Mouse (Mus musculus) forebrain, embryonic 15.5 days (tissue): Measurements from ENCODE around the gene Galnt16. TPM values are rescaled to one million over a fixed set of nuclear protein-coding genes. Genes with fewer than 3 reads are reported as not detected.

Source experiments
- ATAC-seq: fragments of 200-750 bp; cut with Nextera tagmentation; replicated peaks from 2 replicates; pipeline ENCODE4 v1.8.0; 2017; ENCODE audit warnings: mild to moderate bottlenecking, moderate TSS enrichment, moderate library complexity
- H3K27ac ChIP-seq: fragments of 300-500 bp; sonication (generic); replicated peaks from 2 replicates; pipeline ENCODE4 v1.5.1; 2015; ENCODE audit warnings: mild to moderate bottlenecking, inconsistent platforms
- H3K27me3 ChIP-seq: fragments of 300-500 bp; sonication (generic); 2 replicates; pipeline ENCODE4 v1.6.1; 2015; ENCODE audit warnings: inconsistent platforms
- H3K36me3 ChIP-seq: fragments of 300-500 bp; sonication (generic); 2 replicates; pipeline ENCODE4 v1.6.1; 2015; ENCODE audit warnings: mild to moderate bottlenecking, inconsistent platforms
- H3K4me1 ChIP-seq: fragments of 300-500 bp; sonication (generic); 2 replicates; pipeline ENCODE4 v1.6.1; 2015; ENCODE audit warnings: inconsistent platforms
- H3K4me2 ChIP-seq: fragments of 300-500 bp; sonication (generic); replicated peaks from 2 replicates; pipeline ENCODE4 v1.6.1; 2015; ENCODE audit warnings: mild to moderate bottlenecking, inconsistent platforms
- H3K4me3 ChIP-seq: fragments of 300-500 bp; sonication (generic); 2 replicates; pipeline ENCODE4 v1.5.1; 2015; ENCODE audit warnings: mild to moderate bottlenecking, inconsistent platforms
- H3K9ac ChIP-seq: fragments of 300-500 bp; sonication (generic); replicated peaks from 2 replicates; pipeline ENCODE4 v1.6.1; 2015; ENCODE audit warnings: mild to moderate bottlenecking, inconsistent platforms
- H3K9me3 ChIP-seq: fragments of 300-500 bp; sonication (generic); 2 replicates; pipeline ENCODE4 v1.6.1; 2016; ENCODE audit warnings: inconsistent platforms
- WGBS: fragments of 180-500 bp; shearing (Covaris S2); methylation state at CpG from one replicate; pipeline ENCODE4 v1.1.7; 2015; ENCODE audit warnings: mixed read lengths; 5-methylcytosine and 5-hydroxymethylcytosine counted together
- polyA plus RNA-seq: library from polyadenylated mRNA; unstranded; fragments of >200 nt; fragmentation: Nextera tagmentation; extraction: Ambion mirVana; gene quantifications from 2 replicates; pipeline ENCODE4 v1.2.1, GENCODE M21; 2015

Galnt16 gene
- polyA plus RNA-seq, 1 experiment from 2014 or later: 23.7 TPM

GRCm38 (mm10) chr12:80518757-80519620, 912 bp downstream of the Galnt16 start:
- H3K4me2 ChIP-seq: peak overlapping the region; percentile 95
- peak overlapping the region; percentile 87 for H3K27ac ChIP-seq
- H3K9ac ChIP-seq: peak overlapping the region; percentile 68
- no peaks in the 10 kb centered on the region for H3K27me3 ChIP-seq
- peaks cover 29% of the 10 kb centered on the region for H3K4me1 ChIP-seq
- no peaks in the 10 kb centered on the region for H3K9me3 ChIP-seq
- ATAC-seq: peak; percentile 77
- peak overlapping the region; percentile 88 for H3K4me3 ChIP-seq
- no peaks in the 10 kb centered on the region for H3K36me3 ChIP-seq
- under 1% methylated on average over 89 of the region's 90 CpGs for WGBS

GRCm38 (mm10) chr12:80519621-80520332, 1.7 kb downstream of the Galnt16 start:
- WGBS: 2% methylated on average over 36 of the region's 43 CpGs
- ATAC-seq: peak; percentile 30
- Histone ChIP-seq H3K27ac (peak overlapping the region; percentile 87), H3K9me3 (no peaks in the 10 kb centered on the region), H3K4me2 (peak overlapping the region; percentile 95), H3K27me3 (no peaks in the 10 kb centered on the region), H3K9ac (peak overlapping the region; percentile 68), H3K4me3 (peak overlapping the region; percentile 88), H3K36me3 (no peaks in the 10 kb centered on the region), H3K4me1 (peaks cover 29% of the 10 kb centered on the region)

DNA sequence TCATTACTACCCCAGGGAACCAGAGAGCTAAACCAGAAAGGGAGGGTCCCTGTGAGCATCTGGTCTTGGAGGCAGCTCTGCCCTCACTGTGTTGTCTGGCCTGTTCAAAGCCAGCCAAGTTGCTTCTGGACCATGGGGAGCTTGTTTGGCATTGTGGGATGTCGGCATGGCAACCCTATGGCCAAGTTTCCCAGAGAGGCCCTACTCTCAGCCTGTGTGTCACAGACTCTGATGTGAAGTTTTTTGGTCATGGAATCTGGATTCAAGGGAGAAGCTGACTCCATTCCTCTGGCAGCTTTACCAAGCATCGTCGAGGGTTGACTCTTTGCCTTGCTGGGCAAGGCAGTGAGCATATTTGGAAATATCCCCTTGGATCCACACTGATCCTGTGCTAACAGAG, 3.9 kb downstream of the Galnt16 start:
- peak overlapping the region; percentile 0; the same call in 1 of the 2 replicates for H3K27ac ChIP-seq
- ATAC-seq: no peak

DNA sequence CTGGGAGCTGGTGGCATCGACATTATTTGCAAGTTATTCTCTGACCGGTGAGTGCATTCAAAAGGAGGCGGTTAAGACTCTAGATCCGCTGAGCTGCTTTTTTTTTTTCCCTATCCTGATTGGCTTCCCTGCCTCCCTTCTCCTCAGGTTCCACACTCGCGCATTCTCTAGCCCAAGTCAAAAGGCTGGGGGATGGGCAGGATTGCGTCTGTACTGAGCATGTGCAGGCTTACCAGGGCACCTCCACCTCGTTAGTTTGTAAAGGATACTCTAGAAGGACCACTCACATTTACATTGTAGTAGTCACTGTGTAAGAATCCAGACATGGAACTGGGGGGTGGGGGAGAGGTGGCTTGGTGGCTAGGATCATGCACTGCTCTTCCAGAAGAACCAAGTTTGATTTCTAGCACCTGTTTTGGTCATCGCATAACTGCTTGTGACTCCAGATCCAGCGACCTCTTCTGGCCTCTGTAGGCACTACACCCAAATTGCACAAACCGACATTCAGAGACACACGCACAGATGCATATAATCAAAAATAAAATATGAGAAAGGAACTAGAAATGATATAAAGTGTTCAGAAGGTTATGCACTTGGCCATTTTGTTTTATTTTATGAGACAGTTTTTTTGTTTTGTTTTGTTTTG, 6.3 kb downstream of the Galnt16 start:
- 30% methylated on average over 12 of the region's 12 CpGs for WGBS
- Histone ChIP-seq H3K4me3 (no peak overlapping the region), H3K4me2 (no peak overlapping the region), H3K4me1 (peaks cover 54% of the 10 kb centered on the region), H3K27ac (no peak overlapping the region), H3K9me3 (no peaks in the 10 kb centered on the region), H3K27me3 (no peaks in the 10 kb centered on the region), H3K36me3 (no peaks in the 10 kb centered on the region), H3K9ac (no peak overlapping the region)
- ATAC-seq: no peak

More for the DNA sequence above, 3.9 kb downstream of the Galnt16 start:
- H3K4me3 ChIP-seq: no peak overlapping the region
- no peak overlapping the region for H3K9ac ChIP-seq
- H3K9me3 ChIP-seq: no peaks in the 10 kb centered on the region
- H3K4me2 ChIP-seq: no peak overlapping the region
- H3K36me3 ChIP-seq: no peaks in the 10 kb centered on the region
- H3K4me1 ChIP-seq: peaks cover 47% of the 10 kb centered on the region
- 44% methylated on average over 3 of the region's 3 CpGs for WGBS
- no peaks in the 10 kb centered on the region for H3K27me3 ChIP-seq

DNA sequence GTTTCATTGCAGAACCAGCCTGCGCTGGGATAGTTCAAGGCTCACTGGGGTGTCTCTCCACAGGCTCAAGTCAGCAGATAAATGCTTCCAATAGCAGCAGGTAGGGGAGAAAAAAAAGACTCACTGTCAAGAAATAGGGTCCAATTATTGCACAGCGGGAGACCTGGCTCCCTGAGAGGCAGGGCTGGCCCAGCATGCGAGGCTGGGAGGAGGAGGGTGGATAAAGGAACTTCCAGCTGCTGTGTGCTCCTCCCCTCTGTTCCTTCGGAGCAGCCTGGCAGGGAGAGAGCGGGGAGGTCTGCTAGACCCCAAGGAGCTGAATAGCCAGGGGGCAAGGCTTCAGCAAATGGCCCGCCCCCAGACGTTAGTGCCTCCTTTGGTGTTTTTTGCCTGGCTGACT, 7.4 kb downstream of the Galnt16 start:
- Histone ChIP-seq H3K9ac (no peak overlapping the region), H3K27me3 (no peaks in the 10 kb centered on the region), H3K4me3 (no peak overlapping the region), H3K36me3 (no peaks in the 10 kb centered on the region), H3K27ac (peak overlapping the region; percentile 6; the same call in 1 of the 2 replicates), H3K4me2 (no peak overlapping the region), H3K9me3 (no peaks in the 10 kb centered on the region), H3K4me1 (peaks cover 49% of the 10 kb centered on the region)
- ATAC-seq: peak; percentile 44; the same call in 1 of the 2 replicates
- 2% methylated on average over 7 of the region's 7 CpGs for WGBS

DNA sequence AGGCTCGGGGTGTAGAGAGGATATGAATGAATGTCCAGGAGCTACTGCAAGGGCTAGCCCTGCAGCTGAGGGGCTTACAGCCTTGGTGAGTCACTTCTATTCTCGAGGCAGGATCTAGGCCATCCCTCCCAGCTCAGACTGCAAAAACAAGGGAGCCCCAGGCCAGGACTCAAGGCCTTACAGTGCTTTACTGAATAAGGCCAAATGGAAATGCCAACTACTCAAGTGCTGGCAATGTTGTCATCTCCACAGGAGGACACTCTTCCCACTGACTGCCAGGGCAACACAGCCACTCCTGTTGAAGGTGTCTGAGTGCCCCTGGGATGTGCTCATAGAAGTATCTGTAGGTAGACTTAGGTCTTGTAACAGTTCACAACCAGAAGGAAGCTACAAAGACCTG, 8.4 kb downstream of the Galnt16 start:
- H3K4me1 ChIP-seq: peaks cover 42% of the 10 kb centered on the region
- H3K27me3 ChIP-seq: no peaks in the 10 kb centered on the region
- no peak overlapping the region for H3K4me3 ChIP-seq
- no peak overlapping the region for H3K4me2 ChIP-seq
- no peak overlapping the region for H3K9ac ChIP-seq
- ATAC-seq: no peak
- H3K27ac ChIP-seq: no peak overlapping the region
- H3K36me3 ChIP-seq: no peaks in the 10 kb centered on the region
- 55% methylated on average over 2 of the region's 2 CpGs for WGBS
- no peaks in the 10 kb centered on the region for H3K9me3 ChIP-seq

DNA sequence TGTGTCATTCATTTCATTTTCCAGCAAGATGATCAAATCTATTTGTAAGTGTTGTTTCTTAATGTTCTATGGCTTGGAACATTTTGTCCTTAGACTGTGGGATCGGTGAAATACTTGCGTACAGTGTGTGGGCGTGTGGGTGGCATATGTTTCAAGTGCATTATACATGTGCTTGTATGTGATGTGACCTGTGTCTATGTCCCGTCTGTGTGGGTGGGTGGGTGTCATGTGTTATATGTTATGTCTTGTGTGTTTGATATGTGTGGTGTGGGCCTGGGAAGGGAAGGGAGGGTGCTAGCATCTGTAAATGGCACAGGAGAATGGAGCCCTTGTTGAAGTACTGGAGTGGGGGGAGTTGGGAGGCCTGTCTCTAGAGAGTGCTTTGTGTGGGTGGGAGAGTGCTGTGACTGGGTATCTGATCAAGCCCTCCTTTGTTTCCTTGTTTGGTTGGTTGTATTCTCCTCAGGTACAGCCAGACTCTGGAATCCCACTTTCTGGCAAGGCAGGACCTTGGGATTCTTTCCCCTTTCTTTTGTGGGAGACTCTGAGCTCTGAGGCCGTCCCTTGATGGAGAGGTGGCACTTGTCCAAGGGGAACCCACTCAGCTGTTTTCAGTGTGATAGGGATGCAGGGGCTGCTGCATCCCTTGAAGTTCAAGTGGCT, 9.8 kb downstream of the Galnt16 start:
- Histone ChIP-seq H3K27me3 (no peaks in the 10 kb centered on the region), H3K27ac (peak overlapping the region; percentile 63), H3K9me3 (no peaks in the 10 kb centered on the region), H3K36me3 (no peaks in the 10 kb centered on the region), H3K4me1 (peaks cover 36% of the 10 kb centered on the region), H3K4me3 (no peak overlapping the region), H3K9ac (no peak overlapping the region), H3K4me2 (no peak overlapping the region)
- ATAC-seq: peak; percentile 33
- WGBS: 55% methylated on average over 5 of the region's 5 CpGs

DNA sequence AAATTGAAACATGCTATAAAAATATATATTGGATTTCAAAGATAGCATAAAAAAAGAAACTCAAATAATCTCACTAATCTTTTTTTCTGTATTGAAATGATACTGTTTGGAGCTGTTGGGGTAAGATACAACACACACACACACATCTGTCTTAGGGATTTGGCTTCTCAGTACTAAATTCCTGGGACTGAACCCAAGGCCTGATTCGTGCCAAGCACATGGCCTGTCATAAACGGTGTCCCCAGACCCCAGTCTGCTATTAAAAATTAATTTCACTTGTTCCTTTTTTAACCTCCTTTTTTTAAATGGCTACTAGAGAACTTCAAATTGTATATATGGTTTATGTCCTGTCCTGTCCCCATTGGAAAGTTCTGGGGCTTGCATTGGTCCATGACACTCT, 12.0 kb downstream of the Galnt16 start:
- no peak overlapping the region for H3K27ac ChIP-seq
- H3K4me1 ChIP-seq: peaks cover 36% of the 10 kb centered on the region
- no peaks in the 10 kb centered on the region for H3K36me3 ChIP-seq
- no peaks in the 10 kb centered on the region for H3K27me3 ChIP-seq
- H3K9me3 ChIP-seq: no peaks in the 10 kb centered on the region
- no peak overlapping the region for H3K4me2 ChIP-seq
- ATAC-seq: no peak
- WGBS: 74% methylated on average over 2 of the region's 2 CpGs
- H3K9ac ChIP-seq: no peak overlapping the region
- no peak overlapping the region for H3K4me3 ChIP-seq

DNA sequence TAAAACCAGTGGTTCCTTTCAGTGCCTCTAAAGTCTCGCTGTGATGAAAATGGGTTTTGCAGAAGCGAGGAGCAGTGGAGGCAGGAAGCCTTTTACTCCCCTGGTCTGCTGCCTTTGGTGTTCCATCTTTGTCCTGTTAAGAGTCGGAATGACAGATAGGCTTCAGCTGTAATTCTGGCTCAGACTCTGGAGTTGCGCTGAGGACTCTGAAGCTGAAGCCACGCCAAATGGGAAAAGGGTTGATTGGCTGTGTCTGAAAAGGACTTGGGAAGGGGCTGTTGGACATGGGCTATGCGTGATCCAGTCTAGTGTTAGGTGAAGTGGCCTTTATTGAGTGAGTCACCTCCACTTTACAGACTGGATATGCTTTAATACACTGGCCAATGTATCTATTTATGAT, 12.6 kb downstream of the Galnt16 start:
- 70% methylated on average over 6 of the region's 6 CpGs for WGBS
- no peak for ATAC-seq
- Histone ChIP-seq H3K36me3 (no peaks in the 10 kb centered on the region), H3K9me3 (no peaks in the 10 kb centered on the region), H3K4me1 (peaks cover 31% of the 10 kb centered on the region), H3K9ac (no peak overlapping the region), H3K27ac (no peak overlapping the region), H3K4me3 (no peak overlapping the region), H3K4me2 (no peak overlapping the region), H3K27me3 (no peaks in the 10 kb centered on the region)

DNA sequence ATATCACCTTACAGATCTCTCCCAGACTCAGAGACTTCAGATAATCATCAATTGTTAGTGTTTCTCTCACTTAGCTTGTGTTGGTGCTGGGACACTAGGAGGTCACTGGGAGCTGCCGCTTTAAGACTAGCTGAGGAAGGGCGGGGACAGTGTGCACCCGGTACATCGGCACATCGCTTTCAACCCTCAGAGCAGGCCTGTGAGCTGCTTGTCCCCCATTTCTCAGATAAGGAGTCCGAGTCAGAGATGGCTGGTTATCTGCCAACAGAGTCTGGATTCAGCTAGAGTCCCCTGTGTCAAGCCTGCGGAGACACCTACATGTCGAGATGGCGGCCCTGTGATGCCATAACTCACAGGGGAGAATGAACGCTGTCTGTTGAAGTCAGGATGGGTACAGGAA, 13.5 kb downstream of the Galnt16 start:
- Histone ChIP-seq H3K4me2 (no peak overlapping the region), H3K27ac (no peak overlapping the region), H3K4me3 (no peak overlapping the region), H3K9ac (no peak overlapping the region), H3K9me3 (no peaks in the 10 kb centered on the region), H3K4me1 (peaks cover 21% of the 10 kb centered on the region), H3K27me3 (no peaks in the 10 kb centered on the region), H3K36me3 (no peaks in the 10 kb centered on the region)
- 86% methylated on average over 10 of the region's 10 CpGs for WGBS
- no peak for ATAC-seq

DNA sequence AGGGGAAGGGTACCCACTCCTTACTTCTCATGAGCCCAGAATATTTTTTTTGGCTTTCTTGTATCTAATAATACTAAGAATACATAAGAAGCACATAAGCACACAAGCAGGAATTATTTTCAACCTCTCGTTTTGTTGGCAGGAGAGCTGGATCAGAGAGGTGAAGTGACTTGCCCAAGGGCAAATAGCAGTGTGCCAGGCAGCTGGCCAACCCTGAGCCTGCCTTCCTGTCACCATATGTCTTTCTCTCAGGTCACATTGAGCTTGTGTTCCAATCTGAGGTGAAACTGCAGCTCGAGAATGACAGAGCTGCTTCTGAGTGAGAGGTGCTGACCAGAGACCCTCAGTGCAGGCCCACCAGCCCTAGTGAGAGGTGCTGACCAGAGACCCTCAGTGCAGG, 15.8 kb downstream of the Galnt16 start:
- 49% methylated on average over 2 of the region's 2 CpGs for WGBS
- Histone ChIP-seq H3K36me3 (no peaks in the 10 kb centered on the region), H3K4me1 (peaks cover 4% of the 10 kb centered on the region; the same call in 1 of the 2 replicates), H3K9me3 (no peaks in the 10 kb centered on the region), H3K4me2 (no peak overlapping the region), H3K9ac (no peak overlapping the region), H3K4me3 (no peak overlapping the region), H3K27me3 (no peaks in the 10 kb centered on the region), H3K27ac (no peak overlapping the region)
- no peak for ATAC-seq
